Mouse (Mus musculus) ES-Bruce4 (cell line): Measurements from ENCODE around the gene Gm10197.

Source experiments
- CTCF ChIP-seq: IDR thresholded peaks from one replicate; pipeline ENCODE4 v1.8.1; 2011; ENCODE audit warnings: low read depth, low read length
- EP300 ChIP-seq: IDR thresholded peaks from 2 replicates; pipeline ENCODE4 v1.6.1; 2011; ENCODE audit warnings: low read depth, low read length; ENCODE audit not compliant: insufficient read depth
- POLR2A ChIP-seq: IDR thresholded peaks from one replicate; pipeline ENCODE4 v1.8.1; 2011; ENCODE audit warnings: low read length; ENCODE audit not compliant: insufficient read depth

GRCm38 (mm10) chr19:53391787-53392186, 20.2 kb upstream of the Gm10197 start:
- TF ChIP-seq CTCF (no peak), POLR2A (no peak), EP300 (no peak)
